Mouse (Mus musculus): ENCODE measurements around the gene Plekhn1. TPM values are rescaled to one million over a fixed set of nuclear protein-coding genes. Genes with fewer than 3 reads are reported as not detected.

The Plekhn1 gene
- total and polyA plus RNA-seq, 3 experiments: 9.7 to 25.2 (median 10.8) TPM

- Histone ChIP-seq H3K36me3 (ENCODE audit: control insufficient read depth, insufficient read depth, low read length) (no peaks in the 10 kb centered on the region), H3K27me3 (ENCODE audit: control insufficient read depth, insufficient read depth, low read length) (no peaks in the 10 kb centered on the region), H3K9ac (ENCODE audit: low read depth, low read length) (peak within 1 kb of the TSS; percentile 52), H3K4me3 (peak within 1 kb of the TSS; percentile 39), H3K79me2 (replicated peaks; ENCODE audit: control insufficient read depth, insufficient read depth, low read length) (no peaks in the 10 kb centered on the region), H3K27ac (peak within 1 kb of the TSS; percentile 74), H3K4me1 (ENCODE audit: control insufficient read depth, insufficient read depth, low read length) (peaks cover 18% of the 10 kb centered on the region)
- no peak for DNase-seq
- 42% methylated on average over 10 of the region's 10 CpGs for WGBS
- TF ChIP-seq EP300 (IDR thresholded peaks at IDR 0.05; ENCODE audit: insufficient read depth, low read depth, low read length): 0 out of 2 replicates have a peak, but pooled peaks have one; percentile 40
- TF ChIP-seq POLR2A (IDR thresholded peaks at IDR 0.05; ENCODE audit: insufficient read depth, low read depth, low read length): peak; percentile 92
- no peak for TF ChIP-seq CTCF (IDR thresholded peaks at IDR 0.05)
- intact Hi-C loops (cut with DNase I): no loop called here
Measured at GRCm38 (mm10) chr4:156200623-156201475, 33.8 kb downstream of the Plekhn1 start, which contains the start of gene Isg15. Gene Isg15 (minus strand): TSS chr4:156200818.

GRCm38 (mm10) chr4:156197829-156198205 lies 36.8 kb downstream of the Plekhn1 start:
- no peak for TF ChIP-seq EP300 (IDR thresholded peaks at IDR 0.05; ENCODE audit: insufficient read depth, low read depth, low read length)
- TF ChIP-seq CTCF (IDR thresholded peaks at IDR 0.05): peak; percentile 51
- Histone ChIP-seq H3K79me2 (replicated peaks; ENCODE audit: control insufficient read depth, insufficient read depth, low read length) (no peaks in the 10 kb centered on the region), H3K27ac (peak overlapping the region; percentile 93), H3K27me3 (ENCODE audit: control insufficient read depth, insufficient read depth, low read length) (no peaks in the 10 kb centered on the region), H3K4me1 (ENCODE audit: control insufficient read depth, insufficient read depth, low read length) (peaks cover 15% of the 10 kb centered on the region), H3K9ac (ENCODE audit: low read depth, low read length) (peak overlapping the region; percentile 83), H3K36me3 (ENCODE audit: control insufficient read depth, insufficient read depth, low read length) (no peaks in the 10 kb centered on the region), H3K4me3 (peak overlapping the region; percentile 78)
- intact Hi-C loops (cut with DNase I): no loop called here
- under 1% methylated on average over 26 of the region's 26 CpGs for WGBS
- DNase-seq: peak; percentile 89 to 92

GRCm38 (mm10) chr4:156197131-156197828 lies 37.4 kb downstream of the Plekhn1 start, which contains the start of gene Agrn:
Gene Agrn (minus strand): TSS chr4:156197488.
- DNase-seq: peak; percentile 85 to 87
- intact Hi-C loops (cut with DNase I): no loop called here
- peak within 1 kb of the TSS; percentile 93 for H3K27ac ChIP-seq
- H3K4me3 ChIP-seq: peak within 1 kb of the TSS; percentile 93
- peaks cover 10% of the 10 kb centered on the region for H3K4me1 ChIP-seq (ENCODE audit: control insufficient read depth, insufficient read depth, low read length)
- H3K36me3 ChIP-seq (ENCODE audit: control insufficient read depth, insufficient read depth, low read length): no peaks in the 10 kb centered on the region
- peak within 1 kb of the TSS; percentile 87 for H3K9ac ChIP-seq (ENCODE audit: low read depth, low read length)
- TF ChIP-seq CTCF (IDR thresholded peaks at IDR 0.05) (no peak), POLR2A (IDR thresholded peaks at IDR 0.05; ENCODE audit: insufficient read depth, low read depth, low read length) (peak; percentile 40; the same call in 1 of the 2 replicates)
- WGBS: under 1% methylated on average over 60 of the region's 88 CpGs
- no peaks in the 10 kb centered on the region for H3K79me2 ChIP-seq (replicated peaks; ENCODE audit: control insufficient read depth, insufficient read depth, low read length)
- no peaks in the 10 kb centered on the region for H3K27me3 ChIP-seq (ENCODE audit: control insufficient read depth, insufficient read depth, low read length)

GRCm38 (mm10) chr4:156195927-156196870 lies 38.5 kb downstream of the Plekhn1 start:
- no peaks in the 10 kb centered on the region for H3K36me3 ChIP-seq (ENCODE audit: control insufficient read depth, insufficient read depth, low read length)
- H3K79me2 ChIP-seq (replicated peaks; ENCODE audit: control insufficient read depth, insufficient read depth, low read length): no peaks in the 10 kb centered on the region
- 8% methylated on average over 35 of the region's 35 CpGs for WGBS
- intact Hi-C loops (cut with DNase I): no loop called here
- no peaks in the 10 kb centered on the region for H3K27me3 ChIP-seq (ENCODE audit: control insufficient read depth, insufficient read depth, low read length)
- DNase-seq: peak; percentile 64 to 69
- TF ChIP-seq EP300 (IDR thresholded peaks at IDR 0.05; ENCODE audit: insufficient read depth, low read depth, low read length) (no peak), CTCF (IDR thresholded peaks at IDR 0.05) (no peak), POLR2A (IDR thresholded peaks at IDR 0.05; ENCODE audit: insufficient read depth, low read depth, low read length) (no peak)
- peak overlapping the region; percentile 93 for H3K4me3 ChIP-seq
- peaks cover 9% of the 10 kb centered on the region for H3K4me1 ChIP-seq (ENCODE audit: control insufficient read depth, insufficient read depth, low read length)
- H3K9ac ChIP-seq (ENCODE audit: low read depth, low read length): peak overlapping the region; percentile 87
- peak overlapping the region; percentile 83 for H3K27ac ChIP-seq

GRCm38 (mm10) chr4:156194346-156194745 lies 40.3 kb downstream of the Plekhn1 start:
- no peak overlapping the region for H3K4me3 ChIP-seq
- intact Hi-C loops (cut with DNase I): no loop called here
- H3K79me2 ChIP-seq (replicated peaks; ENCODE audit: control insufficient read depth, insufficient read depth, low read length): no peaks in the 10 kb centered on the region
- TF ChIP-seq EP300 (IDR thresholded peaks at IDR 0.05; ENCODE audit: insufficient read depth, low read depth, low read length) (no peak), POLR2A (IDR thresholded peaks at IDR 0.05; ENCODE audit: insufficient read depth, low read depth, low read length) (no peak), CTCF (IDR thresholded peaks at IDR 0.05) (no peak)
- H3K36me3 ChIP-seq (ENCODE audit: control insufficient read depth, insufficient read depth, low read length): no peaks in the 10 kb centered on the region
- H3K27ac ChIP-seq: no peak overlapping the region
- H3K4me1 ChIP-seq (ENCODE audit: control insufficient read depth, insufficient read depth, low read length): peaks cover 8% of the 10 kb centered on the region
- DNase-seq: no peak
- no peak overlapping the region for H3K9ac ChIP-seq (ENCODE audit: low read depth, low read length)
- H3K27me3 ChIP-seq (ENCODE audit: control insufficient read depth, insufficient read depth, low read length): no peaks in the 10 kb centered on the region
- WGBS: 86% methylated on average over 6 of the region's 6 CpGs
